Mouse (Mus musculus) right cerebral cortex, postnatal 10 days (tissue): ENCODE measurements around the gene Bbip1.
A peak's percentile ranks its signal among the peaks of the same experiment; 100 is the strongest.

Experiments used
- DNase-seq, 2 experiments: peaks; one replicate each; pipeline ENCODE4 v3.0.0; 2021; ENCODE audit warnings: low spot score in 2 of 2

Gene Bbip1

DNA sequence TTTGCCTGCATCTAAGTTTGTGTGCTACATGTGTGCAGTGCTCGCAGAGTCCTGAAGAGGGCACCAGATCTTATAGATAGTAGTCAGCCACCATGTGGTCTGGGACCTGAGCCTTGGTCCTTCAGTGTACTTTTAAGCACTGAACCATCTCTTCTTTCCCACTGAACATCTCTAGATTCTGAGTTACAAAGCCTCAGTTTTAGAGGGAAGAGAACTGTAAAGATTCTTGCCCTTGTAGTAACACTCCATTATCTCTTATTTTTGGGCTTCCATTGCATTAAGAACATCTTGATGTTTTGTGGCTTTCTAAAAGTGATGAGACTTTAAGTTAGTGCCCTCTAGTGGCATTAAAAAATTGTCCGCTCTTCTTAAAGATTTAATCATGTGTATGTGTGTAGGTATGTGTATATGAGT is 19.1 kb downstream of the Bbip1 start:
- DNase-seq: peak in 1 of 2 experiments; percentile 32

DNA sequence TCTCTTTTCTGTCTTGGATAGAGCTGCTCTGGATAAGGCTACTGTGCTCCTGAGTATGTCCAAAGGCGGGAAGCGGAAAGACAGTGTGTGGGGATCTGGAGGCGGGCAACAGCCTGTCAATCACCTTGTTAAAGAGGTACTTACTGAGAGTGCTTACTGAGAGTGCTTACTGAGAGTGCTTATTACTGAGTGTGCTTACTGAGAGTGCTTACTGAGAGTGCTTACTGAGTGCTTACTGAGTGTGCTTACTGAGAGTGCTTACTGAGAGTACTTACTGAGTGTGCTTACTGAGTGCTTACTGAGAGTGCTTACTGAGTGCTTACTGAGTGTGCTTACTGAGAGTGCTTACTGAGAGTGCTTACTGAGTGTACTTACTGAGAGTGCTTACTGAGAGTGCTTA is 22.4 kb downstream of the Bbip1 start:
- peak in 1 of 2 experiments; percentile 17 for DNase-seq

GRCm38 (mm10) chr19:53919541-53919940 is 24.9 kb downstream of the Bbip1 start:
- DNase-seq: peak in 1 of 2 experiments; percentile 14

- DNase-seq: peak in 1 of 2 experiments; percentile 15
Measured at GRCm38 (mm10) chr19:53914950-53915349, 29.5 kb downstream of the Bbip1 start.

- DNase-seq: peak in 1 of 2 experiments; percentile 14
Measured at GRCm38 (mm10) chr19:53906703-53907070, 37.7 kb downstream of the Bbip1 start.

- peak in 1 of 2 experiments; percentile 17 for DNase-seq
Measured at GRCm38 (mm10) chr19:53906033-53906702, 38.3 kb downstream of the Bbip1 start.

DNA sequence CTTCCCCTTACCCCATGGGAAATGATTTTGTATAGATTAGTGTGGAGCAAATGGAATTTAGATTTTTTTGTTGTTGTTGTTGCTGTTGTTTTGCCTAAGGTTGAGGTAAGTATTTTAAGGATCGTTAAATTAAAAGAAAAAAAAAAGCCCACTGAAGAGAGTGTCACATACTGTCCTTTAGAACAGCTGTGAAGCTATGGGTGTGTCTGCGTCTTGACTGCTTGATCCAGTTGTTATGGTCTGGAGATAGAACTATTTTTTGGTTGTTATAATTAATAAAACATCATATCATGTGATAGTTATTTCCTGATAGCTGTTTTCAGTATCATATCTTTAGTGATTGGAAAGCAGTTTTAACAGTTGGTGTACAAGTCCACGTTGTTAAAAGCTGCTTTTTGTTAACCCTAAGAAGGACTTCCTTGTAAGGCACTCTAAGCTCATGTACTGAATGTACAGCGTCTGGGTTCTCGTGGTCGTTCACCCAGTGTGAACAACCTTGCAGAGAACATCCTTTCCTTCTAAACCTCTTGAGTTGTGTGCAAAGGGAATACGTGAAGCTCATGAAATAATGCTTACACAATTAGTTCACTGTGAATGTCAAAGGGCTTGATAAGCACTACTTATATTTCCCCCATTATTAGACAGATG is 39.5 kb downstream of the Bbip1 start:
- peak in 1 of 2 experiments; percentile 17 for DNase-seq

GRCm38 (mm10) chr19:53903507-53904321 is 40.7 kb downstream of the Bbip1 start:
- DNase-seq: peak; percentile 67 to 77

DNA sequence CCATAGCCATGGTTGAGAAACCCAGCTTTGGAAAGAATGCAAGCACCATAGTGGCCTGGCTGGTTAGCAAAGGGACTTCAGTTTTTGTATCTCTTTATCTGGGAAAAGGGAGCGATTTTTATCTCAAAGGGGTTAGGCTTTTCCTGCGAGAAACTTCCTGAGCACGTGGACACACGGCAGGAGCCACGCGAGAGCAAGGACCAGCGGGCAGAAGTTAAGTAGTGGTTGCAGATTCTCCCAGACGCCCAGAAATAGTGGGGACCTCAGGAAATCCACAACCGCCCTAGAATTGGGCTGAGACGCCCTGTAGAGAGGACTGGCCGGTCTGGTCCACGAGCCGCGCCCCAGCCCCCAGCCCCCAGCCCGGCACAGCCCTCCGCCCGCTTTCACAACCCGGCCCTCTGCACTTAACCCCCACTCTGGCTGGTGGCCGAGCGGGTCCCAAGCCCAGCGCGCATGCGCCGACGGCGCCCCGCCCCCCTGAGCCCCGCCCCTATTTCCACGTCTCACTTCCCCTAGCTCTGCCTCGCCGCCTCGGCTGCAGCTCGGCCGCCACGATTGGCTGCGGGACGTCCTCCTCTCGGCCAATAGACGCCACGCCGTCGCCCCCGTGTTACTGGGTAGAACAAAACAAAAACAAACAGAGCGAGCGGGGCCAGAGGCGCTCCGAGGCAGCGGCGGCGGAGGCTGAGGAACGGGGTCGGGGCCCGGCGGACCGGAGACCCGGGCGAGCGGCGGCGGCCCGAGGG is 41.5 kb downstream of the Bbip1 start:
- peak; percentile 98 for DNase-seq

GRCm38 (mm10) chr19:53901931-53902738 is 42.3 kb downstream of the Bbip1 start:
- DNase-seq: peak in 1 of 2 experiments; percentile 29

- DNase-seq: peak in 1 of 2 experiments; percentile 17
Measured at GRCm38 (mm10) chr19:53899941-53900610, 44.4 kb downstream of the Bbip1 start.

GRCm38 (mm10) chr19:53898970-53899900 is 45.2 kb downstream of the Bbip1 start:
- DNase-seq: peak in 1 of 2 experiments; percentile 17

DNA sequence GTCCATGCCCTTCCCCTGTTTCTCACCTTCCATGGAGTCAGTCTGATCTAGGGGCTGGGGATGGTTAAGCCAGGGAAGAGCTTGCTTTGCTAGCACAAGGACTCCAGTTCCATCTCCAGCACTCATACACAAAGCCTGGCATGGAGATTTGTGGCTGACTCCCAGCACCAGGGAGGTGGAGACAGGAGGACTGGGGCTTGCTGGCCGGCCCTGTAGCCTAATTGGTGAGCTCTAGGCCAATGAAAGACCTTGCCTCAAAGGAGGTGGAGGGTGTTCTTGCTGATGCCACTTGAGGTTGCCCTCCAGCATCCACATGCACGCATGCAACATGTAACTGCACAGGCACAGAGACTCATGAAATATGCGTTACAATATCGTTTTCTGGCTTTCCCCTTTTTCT is 45.9 kb downstream of the Bbip1 start:
- DNase-seq: peak in 1 of 2 experiments; percentile 32

DNA sequence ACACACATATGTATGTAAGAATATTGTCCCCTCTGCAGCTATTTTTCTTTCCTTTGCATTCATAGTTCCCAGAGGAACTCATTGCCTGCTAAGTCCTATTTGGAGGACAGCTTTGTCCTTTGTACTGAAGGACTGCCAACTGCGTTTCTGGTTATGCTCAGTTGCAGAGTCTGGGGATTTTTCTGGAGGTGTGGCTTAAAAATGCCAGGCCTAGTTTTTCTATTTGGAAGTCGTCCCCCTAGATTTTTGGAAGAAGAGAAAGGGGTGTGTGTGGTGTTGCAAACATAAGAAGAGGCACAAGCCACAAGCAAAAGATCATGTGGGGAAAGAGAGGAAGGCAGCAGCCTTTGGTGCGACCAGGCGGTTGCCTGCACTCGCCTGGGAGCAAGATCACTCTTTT is 46.4 kb downstream of the Bbip1 start:
- peak in 1 of 2 experiments; percentile 26 for DNase-seq

DNA sequence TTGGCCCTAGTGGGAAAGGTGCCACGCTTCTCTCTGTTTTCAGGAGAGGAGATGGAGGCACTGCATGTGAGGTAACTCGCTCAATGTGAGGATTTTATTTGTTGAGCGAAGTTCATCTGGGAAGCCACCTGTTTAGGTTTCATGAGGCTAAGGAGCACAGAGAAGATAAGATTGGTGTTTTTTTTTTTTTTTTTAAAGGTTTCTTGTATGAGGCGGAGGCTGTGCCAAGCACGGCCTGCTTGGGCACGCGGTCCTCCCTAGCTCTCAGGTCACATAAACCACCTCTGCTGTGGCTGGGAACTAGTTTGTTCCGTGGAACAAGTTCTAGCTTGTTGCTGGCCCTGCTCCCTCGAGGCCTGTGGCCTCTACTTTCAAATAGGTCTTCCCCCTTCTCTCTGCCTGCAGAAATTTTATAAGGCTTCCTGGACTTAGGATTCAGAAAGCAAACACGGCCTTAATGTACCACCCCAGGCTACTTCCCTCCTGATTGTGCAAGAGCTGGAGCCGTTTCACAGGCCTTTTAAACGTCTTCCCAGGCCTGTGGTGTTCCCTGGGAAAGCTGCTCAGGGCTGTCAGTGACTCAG is 49.8 kb downstream of the Bbip1 start:
- DNase-seq: no peak

DNA sequence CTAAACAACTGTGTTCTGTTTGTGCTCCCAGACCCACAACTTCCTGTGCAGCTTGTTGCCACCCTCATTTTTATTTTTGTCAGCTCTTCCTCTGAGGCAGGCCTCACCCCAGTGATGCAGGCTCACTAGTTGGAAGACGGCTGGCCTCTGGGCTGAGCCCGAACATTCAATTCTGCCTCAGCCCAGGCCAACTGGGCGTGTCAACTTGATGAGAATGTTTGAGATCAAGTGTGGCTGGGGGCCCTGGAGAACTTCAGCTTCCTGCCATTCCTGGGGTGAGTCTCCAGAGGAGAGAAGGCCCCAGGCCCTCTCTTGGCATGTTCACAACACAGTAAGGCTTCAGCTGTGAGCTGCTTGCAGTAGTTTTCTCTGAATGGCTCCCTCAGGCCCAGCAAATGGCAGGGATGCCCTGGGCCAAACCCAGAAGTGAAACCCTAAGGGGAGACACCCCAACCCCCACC is 50.7 kb downstream of the Bbip1 start:
- DNase-seq: no peak

DNA sequence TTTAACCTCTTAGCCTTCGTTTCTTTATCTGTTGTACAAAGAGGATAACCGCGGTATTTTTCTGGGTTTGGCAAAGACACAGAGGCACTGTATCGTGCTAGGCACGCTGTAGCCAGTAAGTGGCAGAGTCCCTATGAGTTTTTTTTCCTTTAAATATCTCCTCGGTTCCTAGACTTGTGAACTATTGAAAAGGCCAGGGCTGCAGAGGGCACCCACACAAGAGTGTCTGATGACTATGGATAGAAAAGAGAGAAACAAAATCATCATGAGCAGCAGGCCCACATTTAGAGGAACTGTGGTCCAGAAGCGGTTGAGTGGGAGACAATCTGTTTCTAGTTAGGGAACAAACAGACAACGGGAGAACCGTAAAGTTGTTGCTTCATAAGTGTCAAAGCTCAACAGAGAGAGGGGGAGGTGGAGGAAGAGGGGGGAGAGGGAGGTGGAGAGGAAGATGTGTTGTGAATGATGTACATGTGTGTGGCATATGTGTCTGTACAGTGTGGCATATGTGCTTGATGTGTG is 51.5 kb downstream of the Bbip1 start:
- DNase-seq: peak in 1 of 2 experiments; percentile 27

DNA sequence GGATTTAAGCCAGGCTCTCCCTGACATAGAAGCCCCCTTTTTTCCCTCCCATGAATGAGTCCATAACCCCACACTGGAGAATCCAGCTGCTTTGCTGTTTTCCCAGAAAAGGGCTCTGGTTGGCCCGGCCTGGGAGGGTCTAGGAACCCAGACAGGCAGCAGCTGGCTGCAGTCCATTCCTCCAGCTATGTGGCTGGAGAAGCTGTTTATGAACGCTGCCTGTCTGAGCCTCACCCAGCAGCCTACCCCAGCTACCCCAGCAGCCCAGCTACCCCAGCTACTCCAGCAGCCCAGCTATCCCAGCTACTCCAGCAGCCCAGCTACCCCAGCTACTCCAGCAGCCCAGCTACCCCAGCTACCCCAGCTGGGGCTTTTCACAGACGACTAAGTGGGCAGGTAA is 52.4 kb downstream of the Bbip1 start, which contains the start of gene Pdcd4:
Pdcd4 (plus strand) TSS at position 171 of the 400 bp plus-strand sequence.
- peak in 1 of 2 experiments; percentile 38 for DNase-seq
